Mouse (Mus musculus): ENCODE measurements around the gene Cacna2d1.

The Cacna2d1 gene

DNA sequence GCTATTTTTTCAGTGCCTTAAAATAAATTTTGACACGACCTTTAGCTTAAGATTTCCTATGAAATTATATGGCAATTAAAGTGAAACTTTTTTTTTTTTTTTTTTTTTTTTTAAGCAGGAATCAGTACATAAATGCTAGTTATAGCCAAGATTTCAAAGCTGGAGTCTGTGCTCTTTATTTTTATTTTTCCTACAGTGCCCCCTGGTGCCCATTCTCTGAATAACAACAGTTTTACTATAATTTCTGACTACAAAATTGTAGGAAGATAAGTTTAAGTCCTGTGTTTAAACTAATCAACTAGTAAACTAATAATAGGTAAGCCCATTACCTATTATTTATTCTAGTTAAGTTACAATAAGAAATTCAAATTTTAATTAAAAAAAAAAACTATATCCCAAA lies 358.7 kb downstream of the Cacna2d1 start:
- peak; percentile 36 for DNase-seq

DNA sequence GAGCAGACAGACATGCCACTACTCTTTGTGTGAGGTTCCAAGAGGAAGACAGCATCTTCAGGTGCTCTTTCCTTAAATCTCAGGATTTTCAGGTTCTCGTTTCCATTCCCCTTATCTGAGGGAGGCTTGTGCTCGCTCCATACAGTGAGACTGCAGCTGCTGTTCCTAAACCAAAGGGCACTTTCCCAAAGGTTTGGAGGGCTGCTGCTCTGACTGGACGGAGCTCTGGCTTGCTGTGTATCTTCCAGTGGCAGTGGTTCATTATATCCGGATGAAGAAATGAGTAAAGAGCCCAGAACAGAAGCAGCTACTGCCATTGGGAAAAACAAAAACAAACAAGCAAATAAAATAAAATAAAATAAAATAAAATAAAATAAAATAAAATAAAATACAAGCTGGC lies 359.3 kb downstream of the Cacna2d1 start:
- no peak for DNase-seq

DNA sequence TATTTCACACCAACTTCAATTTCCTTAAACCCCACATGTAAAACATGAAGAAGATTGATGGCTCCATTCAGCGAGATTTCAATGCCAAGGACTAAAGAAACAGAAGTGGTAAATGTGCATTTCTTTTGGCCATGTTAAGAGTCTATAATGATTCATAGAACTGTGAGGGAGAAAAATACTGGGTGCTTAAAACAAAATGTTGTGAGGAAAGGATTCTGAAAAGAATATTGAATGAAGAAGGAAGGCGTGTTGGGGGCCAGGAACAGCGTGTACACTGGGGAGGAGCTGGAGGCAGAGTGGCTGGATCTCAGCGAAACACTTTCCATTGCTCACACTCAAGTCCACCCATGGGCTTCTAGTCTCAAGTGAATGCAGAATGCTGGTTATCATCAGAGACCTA lies 360.2 kb downstream of the Cacna2d1 start:
- DNase-seq, result no peak

DNA sequence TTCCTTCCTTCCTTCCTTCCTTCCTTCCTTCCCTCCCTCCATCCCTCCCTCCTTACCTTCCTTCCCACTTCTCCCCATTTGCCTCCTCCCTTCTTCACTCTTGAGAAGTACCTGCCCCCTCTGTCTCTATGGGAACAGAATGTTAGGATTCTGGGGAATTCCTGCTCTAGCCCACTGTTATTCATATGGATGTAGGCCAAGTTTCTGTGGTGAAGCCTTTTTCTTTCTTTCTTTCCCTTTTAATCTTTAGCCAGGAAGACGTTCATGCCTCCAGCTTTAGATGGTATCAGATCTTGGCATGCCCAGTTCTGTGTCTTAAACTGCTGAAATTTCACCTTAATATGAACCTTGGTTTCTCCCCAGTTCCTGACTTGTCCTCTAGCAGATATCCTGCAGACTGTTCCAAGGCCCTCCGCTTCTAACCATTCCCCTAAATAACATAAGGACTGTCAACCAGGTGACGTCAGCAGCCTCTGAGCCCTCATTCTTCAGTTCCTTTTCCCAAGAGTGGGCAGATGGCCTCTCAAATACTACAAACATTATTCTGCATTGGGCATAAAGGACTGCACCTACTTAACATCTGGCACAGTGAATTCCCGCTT lies 362.8 kb downstream of the Cacna2d1 start:
- DNase-seq, result no peak

DNA sequence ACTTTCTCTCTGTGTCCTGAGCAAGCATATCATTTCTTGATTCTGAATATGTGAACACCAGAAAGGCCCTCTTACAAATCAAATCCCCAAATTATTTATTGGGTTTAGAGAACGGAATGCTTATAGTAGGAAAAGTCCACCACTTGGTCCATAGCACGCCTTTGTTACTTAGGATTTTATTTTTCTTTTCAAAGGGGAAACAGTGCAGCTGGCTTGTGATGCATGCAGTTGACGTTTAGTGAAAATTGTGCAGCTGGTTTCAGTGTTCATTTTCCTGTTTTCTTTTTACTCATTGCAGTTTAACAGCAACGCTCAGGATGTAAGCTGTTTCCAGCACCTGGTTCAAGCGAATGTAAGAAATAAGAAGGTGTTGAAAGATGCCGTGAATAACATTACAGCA lies 365.1 kb downstream of the Cacna2d1 start:
- no peak for DNase-seq

DNA sequence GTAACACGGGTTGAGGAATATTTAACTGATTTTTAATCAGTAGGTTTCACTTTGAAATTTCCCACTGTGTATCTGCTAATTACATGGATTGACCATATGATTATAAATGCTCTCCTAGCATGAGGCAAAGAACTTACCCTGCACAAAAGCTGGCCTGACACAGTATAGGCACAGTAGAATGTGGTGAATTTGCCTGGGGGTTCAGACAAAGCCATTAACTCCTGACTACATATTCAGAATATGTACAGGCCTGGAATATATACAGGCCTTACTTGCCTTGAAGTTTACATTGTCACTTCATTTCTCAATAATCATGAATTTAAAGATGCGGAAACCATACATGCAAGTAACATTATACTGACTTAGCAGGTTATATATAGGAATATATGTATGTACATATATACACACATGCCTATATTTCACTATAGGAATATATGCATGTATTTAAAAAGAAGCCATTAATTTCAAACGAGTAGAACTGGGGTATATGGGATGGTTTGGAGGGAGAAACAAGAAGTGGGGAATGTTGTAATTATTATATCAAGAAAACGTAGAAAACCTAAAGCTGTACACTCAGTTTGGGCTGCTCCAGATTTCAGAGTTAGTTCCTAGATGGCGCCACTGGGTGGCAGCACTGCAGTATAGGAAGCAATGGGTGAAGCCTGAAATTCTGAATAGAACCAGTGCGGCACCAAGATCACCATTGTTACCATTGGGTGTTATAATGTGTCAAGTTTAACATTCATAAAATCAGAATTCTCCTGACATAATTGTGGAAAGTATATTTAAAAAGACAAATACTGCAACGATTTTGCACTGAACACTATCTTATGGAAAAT lies 374.9 kb downstream of the Cacna2d1 start:
- peak; percentile 73 for DNase-seq

DNA sequence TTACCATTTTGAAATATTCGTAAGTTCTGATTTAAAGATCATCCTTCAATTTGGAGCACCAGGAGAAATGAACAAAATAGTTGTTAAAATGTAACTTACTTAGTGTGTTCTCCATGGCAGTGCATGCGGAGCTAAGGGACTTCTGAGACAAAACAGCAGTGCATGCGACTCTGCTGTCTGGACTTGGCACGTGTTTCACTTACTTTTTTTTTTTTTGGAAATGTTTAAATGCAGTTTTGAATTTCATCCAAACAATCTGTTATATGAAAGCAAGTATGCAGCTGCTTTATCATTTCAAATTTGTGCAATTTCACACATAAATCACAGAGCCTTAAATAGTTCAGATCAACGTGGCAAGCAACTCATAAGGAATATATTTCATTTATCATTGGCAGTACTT lies 379.8 kb downstream of the Cacna2d1 start:
- no peak for DNase-seq

DNA sequence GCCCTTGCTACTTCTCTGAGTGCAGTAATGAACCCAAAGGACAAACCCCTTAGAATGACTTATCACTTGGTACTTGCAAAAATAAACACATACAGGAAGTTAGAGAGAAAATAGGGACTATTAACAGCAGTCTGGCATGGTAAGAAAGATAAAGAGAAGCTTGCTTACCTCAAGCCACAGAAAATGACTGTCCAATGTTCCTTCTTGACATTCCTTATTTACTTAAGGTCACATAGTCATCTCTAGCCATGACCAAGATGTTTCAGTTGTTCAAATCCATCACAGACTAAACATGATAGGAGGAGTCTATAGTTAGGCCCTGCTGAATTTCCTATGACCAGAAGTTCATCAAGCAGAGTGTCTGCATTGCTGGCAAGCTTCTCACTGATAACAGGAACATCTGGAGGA lies 381.5 kb downstream of the Cacna2d1 start:
- DNase-seq, result no peak

DNA sequence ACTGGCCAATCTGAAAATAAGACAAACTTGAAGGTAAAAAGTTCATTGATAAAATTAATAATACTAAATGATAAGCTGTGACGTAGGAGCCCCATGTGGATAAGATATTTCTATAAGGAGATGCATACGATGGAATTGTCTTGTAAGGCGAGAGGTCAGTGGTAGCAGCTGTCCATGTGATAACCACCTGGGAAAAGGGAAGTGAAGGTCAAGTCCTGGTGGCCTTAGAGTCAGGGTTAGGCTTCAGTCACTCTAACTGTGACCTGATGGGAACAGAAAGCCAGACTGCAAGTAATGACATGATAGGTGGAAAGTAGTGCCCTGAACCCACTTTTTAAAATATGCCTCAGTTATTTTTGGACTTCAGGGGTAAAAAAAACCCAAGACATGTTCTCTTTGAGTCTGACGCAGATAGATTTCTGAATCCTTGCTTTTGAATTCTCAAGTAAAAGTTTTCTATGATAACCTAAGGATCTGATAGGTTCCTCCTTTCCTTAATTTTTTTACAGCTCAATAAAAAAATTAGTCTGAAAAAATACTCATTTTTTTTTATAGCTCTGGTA lies 383.3 kb downstream of the Cacna2d1 start:
- no peak for DNase-seq

DNA sequence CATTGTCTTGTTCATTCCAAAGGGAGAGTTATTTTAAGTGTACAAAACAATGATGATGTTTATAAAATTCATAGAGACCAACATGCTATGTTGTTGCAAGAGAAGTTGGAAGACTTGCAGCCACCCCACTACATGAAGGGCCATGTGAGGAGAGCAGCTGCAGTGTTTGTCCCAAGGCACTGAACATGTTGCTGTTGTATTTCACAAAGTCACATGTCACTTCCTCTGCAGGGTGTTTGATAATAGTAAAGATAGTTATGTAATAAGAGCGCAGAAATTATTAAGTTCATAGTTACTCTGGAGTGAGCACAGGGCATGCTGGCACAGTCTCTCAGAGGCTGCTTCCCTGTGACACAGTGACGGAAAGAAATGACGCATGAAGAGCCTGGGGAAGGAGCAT lies 392.1 kb downstream of the Cacna2d1 start:
- DNase-seq, result no peak

DNA sequence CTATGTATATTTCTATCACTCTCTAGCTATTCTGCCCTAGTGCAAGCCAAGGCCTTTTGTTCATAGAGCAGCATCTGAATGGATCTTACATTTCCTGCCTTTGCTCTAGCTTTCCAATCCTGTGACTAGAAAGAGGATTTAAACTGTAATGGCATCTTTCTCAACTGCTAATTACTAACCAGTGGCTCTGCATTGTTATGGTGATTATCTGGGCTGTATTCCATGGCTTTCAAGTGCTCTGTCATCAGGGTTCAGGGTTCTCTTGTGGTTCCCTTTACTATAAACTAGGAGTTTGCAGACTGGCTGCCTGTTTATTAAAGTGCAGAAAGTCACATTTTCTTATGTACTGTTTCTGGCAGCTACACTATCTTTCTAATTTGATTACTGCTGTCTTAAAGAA lies 410.9 kb downstream of the Cacna2d1 start:
- no peak for DNase-seq

DNA sequence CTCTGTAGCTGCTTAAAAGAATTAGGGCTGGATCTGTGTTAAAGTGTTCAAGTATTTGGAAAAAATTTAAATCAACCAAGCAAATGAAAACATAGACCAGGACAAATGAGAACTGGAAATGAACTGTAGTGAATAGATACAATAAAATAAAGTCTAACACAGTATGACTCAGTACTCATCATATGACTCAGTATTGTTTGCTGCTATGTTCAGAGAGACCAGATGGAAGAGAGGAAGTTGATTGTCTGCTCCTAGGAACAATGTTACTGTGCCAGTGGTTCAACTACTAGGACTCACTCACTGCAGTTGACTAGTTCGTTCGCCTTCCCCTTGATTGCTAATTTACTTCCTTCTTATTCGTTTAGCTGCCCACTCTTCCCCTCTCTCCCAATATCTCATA lies 421.3 kb downstream of the Cacna2d1 start:
- DNase-seq, result no peak

DNA sequence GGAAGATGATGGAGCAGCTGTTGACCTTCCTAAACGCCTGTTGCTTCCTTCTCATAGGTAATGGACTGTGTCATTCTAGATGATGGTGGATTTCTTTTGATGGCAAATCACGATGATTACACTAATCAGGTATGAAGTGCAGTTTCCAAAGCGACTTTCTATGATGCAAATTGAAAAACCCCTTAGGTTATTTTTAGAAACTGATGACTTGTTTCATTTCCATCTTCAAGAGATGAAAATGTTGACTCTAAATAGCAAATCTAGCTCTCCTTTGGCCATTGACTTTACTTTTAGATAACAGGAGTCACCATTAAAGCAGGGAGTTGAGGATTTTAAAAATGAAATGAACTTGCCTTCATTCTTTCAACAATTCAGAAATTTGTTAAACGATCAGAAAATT lies 423.2 kb downstream of the Cacna2d1 start:
- no peak for DNase-seq

DNA sequence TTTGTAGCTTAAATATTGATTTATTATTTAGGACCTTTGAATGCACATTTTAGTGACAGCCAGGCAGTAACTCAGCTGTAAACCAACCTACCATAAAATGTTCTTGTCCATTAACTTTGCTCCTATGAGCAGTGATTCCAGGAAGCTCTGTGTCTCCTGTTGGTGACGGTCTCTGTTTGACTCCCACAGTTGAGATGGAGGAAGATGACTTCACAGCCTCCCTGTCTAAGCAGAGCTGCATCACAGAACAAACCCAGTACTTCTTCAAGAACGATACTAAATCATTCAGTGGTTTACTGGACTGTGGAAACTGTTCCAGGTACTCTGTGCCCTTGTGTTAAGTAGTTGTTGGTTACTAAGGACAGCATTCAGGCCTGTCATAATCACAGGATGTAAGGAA lies 427.6 kb downstream of the Cacna2d1 start:
- DNase-seq, result no peak

DNA sequence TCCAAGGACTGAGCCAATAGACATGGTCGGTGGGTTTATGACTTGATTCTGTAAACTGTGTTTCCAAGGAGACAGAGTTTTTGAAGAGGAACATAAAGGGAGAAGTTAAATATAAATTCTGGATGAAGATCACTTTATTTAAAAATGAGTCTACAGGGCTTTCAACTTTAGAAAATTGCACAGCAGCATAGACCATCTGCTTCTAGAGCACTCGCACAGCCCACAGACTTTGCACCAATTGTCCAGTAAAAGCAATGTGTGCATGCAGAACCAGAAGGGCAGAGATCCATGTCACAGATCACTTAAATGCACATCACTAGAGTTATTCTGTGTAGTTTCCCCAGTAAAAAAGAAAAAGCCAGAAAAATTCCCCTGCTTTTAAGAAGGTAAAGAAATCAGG lies 428.7 kb downstream of the Cacna2d1 start:
- no peak for DNase-seq

DNA sequence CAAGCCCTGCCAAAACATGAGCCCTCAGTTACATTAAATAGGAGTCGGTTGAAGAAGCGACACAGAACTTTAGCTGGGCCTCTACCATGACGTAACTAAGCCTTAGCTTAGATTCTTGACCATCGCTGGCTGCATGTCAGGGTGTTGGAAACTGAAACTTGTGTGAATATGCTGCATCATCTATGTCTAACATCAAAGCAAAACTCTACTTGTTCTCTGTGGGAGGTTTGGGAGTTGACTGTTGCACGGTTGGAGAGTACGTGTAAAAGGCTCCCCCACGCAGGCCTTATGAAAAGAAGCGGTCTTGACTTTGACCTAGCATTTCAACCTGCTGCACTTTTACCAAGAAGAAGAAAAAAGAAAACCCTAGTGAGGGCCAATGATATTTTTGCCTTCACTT lies 436.2 kb downstream of the Cacna2d1 start:
- no peak for DNase-seq

DNA sequence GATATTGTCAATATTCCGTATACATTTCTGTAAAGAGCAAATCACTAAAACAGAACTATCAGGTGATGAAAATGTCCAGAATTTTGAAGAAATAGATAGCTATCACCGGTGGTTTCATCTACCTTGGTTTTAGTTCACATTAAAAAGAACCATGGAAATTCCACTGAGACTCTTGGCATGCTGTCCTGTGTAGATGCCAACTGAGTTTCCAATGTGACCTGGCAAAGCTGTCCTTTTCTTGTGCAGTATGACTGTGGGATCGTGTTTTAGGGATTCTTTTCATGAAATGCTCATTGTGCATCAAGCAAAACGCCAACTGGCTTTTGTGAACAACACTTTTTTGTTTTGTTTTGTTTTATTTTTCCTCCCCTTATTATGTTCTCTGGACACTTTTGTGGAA lies 439.5 kb downstream of the Cacna2d1 start:
- DNase-seq, result no peak

DNA sequence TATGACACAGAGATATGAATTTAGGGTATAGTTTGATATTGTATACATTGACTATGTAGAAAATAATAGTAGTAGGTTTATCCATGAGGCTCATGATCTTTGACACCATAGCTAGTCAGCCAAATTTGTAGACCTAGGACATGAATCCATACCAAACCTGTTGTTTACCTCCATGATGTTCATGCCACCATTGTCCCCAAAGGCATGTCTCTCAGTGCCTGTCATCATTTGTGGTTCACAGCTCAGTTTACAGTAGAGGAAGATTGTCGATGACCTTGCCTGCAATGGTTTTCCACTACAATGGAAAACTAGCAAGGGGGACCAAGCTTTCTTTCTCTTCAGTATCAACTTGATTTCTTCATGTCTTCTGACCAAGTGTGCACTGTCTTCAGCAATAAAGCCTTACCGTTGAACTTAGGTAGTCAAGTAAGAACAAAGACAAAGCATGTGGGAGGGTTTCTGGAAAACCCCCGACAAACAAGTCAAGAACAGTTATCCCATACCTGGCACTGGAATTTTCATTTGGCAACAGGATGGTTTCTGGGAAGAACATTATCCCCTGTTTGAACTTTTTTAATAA lies 441.9 kb downstream of the Cacna2d1 start:
- no peak for DNase-seq

DNA sequence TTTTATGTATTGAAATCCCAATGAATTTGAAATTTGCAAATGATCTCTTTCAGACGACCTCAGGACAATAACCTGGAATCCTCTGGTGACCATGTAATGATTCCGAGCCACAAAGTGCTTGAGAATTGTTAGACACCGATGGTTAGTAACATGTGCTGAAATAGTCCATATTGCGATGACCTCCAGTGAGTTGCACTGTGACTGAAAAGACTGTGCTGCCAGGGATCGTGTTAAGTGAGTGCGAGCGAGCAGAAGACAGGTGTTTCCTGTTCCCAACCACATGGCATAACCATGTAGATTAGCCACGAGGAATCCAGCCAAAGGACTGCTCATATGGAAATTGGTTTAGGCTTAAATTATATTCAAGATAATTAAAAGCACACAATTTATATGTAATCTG lies 475.5 kb downstream of the Cacna2d1 start:
- no peak for DNase-seq

DNA sequence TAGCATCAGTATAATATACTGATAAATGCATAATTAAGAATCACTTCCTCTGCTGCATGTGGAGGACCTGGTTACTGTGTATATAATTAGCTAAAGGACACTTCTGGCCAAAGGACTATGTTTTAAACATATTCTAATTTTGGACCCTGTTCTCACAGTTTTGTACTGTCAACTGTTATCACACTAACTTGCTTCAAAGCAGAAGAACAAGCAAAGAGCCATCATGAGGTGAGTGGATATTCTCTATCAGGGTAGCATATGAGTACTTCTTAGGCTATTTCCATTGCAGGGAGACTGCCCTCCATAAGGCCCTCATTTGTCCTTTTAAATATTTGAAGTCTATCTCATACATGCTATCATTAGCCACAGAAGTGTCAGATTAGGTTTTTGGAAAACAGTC lies 480.2 kb downstream of the Cacna2d1 start:
- no peak for DNase-seq

DNA sequence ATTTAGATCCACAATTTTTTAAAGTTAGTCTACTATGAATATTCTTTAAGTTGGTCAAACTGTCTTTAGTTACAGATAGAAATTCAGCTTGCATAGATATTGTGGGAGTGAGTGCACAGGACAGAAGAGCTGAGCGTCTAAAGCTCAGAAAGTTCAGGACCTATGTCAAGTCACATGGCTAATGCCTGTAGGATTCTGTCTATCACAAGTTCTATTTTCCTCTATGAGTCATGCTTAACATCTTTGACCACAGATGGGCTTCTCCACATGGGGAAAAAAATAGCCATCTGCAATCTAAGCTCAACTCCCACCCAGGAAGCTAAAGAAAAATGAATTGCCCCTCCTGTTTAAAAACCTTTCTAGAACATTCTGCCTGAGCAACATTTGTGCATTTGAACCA lies 483.5 kb downstream of the Cacna2d1 start:
- no peak for DNase-seq

DNA sequence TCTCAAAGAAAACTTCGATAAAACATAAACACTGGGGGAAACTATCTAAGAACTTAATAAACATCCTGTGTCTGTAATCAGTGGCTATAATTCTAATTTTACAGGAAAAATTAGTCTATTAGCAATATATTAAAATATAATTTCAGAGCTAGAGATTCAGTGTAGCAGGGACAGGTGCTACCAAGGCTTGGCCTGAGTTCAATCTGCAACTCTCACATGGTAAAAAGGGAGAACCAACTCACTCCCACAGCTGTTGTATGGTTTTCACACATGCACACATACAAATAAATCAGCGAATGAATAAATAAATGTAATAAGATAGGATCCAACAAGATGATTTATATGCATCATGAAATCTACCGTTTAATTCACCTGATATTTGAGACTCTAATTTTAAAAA lies 484.0 kb downstream of the Cacna2d1 start:
- DNase-seq, result no peak
